Mouse (Mus musculus): ENCODE results near the gene Pcbd2. TPM values are rescaled to one million over a fixed set of nuclear protein-coding genes. Genes with fewer than 3 reads are reported as not detected.
"Not testable (repeated sequence)": the region's sequence is repeated elsewhere in the genome, so short reads cannot be mapped to it uniquely, and the experiment has no call there.

The Pcbd2 gene
- polyA plus RNA-seq, 1 experiment from 2014 or later: 40.8 TPM

DNA sequence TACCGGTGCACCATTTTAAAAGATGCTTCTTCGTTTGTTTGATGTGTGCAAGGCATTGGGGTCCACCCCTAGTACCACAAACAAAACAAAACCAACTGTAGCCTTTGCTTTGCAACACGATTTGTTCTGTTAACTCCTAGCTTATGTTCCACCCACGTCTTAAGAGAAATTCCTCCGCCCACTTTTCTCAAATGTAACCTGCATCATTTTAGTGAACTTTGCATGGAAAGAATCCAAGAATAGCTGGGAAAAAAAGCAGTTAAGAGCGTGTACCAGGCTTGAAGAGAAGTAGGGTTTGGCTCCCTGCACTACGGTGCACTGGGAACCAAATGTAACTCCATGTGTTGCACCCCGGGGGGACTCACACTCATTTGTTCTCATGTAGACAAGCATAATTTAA lies 33.1 kb upstream of the Pcbd2 start:
- Histone ChIP-seq H3K9ac (replicated peaks; ENCODE audit: low read length) (peak overlapping the region; percentile 100), H3K27me3 (ENCODE audit: control insufficient read depth, insufficient read depth, low read length) (no peaks in the 10 kb centered on the region), H3K4me3 (ENCODE audit: low read depth, low read length) (peak overlapping the region; percentile 99), H3K4me2 (ENCODE audit: low read depth, low read length) (peak overlapping the region; percentile 73), H3K27ac (replicated peaks; ENCODE audit: low read depth, low read length) (no peak overlapping the region), H3K9me3 (replicated peaks; ENCODE audit: control insufficient read depth, low read length) (no peaks in the 10 kb centered on the region), H3K4me1 (ENCODE audit: control insufficient read depth, insufficient read depth, low read length) (peaks cover 4% of the 10 kb centered on the region; the same call in 1 of the 2 replicates), H3K36me3 (replicated peaks; ENCODE audit: control insufficient read depth, insufficient read depth, low read depth, low read length) (peaks cover 2% of the 10 kb centered on the region)
- ATAC-seq (replicated peaks; ENCODE audit: insufficient number of reproducible peaks, low FRiP score, low TSS enrichment, low read depth) (no peak), DNase-seq (ENCODE audit: low spot score) (peak; percentile 22)
- 17% methylated on average over 8 of the region's 8 CpGs for WGBS

DNA sequence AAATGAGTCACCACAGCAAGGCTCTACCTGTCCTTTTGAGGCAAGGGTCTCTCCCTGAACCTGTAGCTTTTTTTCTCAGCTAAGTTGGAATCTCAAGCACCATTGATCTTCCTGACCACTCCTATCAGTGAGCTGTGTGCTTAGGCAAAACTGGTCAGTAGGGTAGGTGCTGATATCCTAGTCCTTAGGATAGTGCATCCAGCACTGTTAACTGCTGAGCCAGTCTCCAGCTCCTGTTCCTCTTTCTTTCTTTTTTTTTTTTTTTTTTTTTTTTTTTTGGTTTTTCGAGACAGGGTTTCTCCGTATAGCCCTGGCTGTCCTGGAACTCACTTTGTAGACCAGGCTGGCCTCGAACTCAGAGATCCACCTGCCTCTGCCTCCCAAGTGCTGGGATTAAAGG lies 31.2 kb upstream of the Pcbd2 start:
- DNase-seq (ENCODE audit: low spot score); H3K4me2 ChIP-seq (ENCODE audit: low read depth, low read length); H3K9ac ChIP-seq (replicated peaks; ENCODE audit: low read length); ATAC-seq (replicated peaks; ENCODE audit: insufficient number of reproducible peaks, low FRiP score, low TSS enrichment, low read depth); H3K27me3 ChIP-seq (ENCODE audit: control insufficient read depth, insufficient read depth, low read length); H3K4me1 ChIP-seq (ENCODE audit: control insufficient read depth, insufficient read depth, low read length); H3K27ac ChIP-seq (replicated peaks; ENCODE audit: low read depth, low read length); H3K4me3 ChIP-seq (ENCODE audit: low read depth, low read length); H3K9me3 ChIP-seq (replicated peaks; ENCODE audit: control insufficient read depth, low read length): not testable (repeated sequence)
- WGBS: no CpG with 5 or more reads among the region's 3 CpGs
- H3K36me3 ChIP-seq (replicated peaks; ENCODE audit: control insufficient read depth, insufficient read depth, low read depth, low read length): peaks cover 10% of the 10 kb centered on the region

DNA sequence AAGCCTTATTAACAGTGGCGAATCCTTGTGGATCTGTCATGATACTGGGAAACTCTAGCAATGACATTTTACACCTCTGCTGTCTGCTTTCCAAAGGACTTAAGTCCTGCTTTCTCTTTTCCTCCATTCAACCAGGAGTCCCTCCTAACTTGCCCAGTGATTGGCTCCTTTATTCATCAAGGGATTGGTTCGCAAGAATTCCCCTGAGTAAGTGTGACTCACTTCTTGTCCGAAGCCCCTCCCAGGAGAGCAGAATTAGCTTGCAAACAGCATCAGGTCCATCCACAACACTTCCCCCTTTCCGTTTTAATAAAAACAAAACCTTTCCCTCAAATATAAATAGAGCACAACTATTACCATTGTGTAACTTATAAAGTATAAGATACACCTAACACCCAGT lies 22.9 kb upstream of the Pcbd2 start:
- DNase-seq (ENCODE audit: low spot score) (no peak), ATAC-seq (replicated peaks; ENCODE audit: insufficient number of reproducible peaks, low FRiP score, low TSS enrichment, low read depth) (no peak)
- Histone ChIP-seq H3K27ac (replicated peaks; ENCODE audit: low read depth, low read length) (no peak overlapping the region), H3K9me3 (replicated peaks; ENCODE audit: control insufficient read depth, low read length) (no peaks in the 10 kb centered on the region), H3K36me3 (replicated peaks; ENCODE audit: control insufficient read depth, insufficient read depth, low read depth, low read length) (peaks cover 14% of the 10 kb centered on the region), H3K4me2 (ENCODE audit: low read depth, low read length) (no peak overlapping the region), H3K27me3 (ENCODE audit: control insufficient read depth, insufficient read depth, low read length) (no peaks in the 10 kb centered on the region), H3K4me1 (ENCODE audit: control insufficient read depth, insufficient read depth, low read length) (no peaks in the 10 kb centered on the region), H3K9ac (replicated peaks; ENCODE audit: low read length) (no peak overlapping the region), H3K4me3 (ENCODE audit: low read depth, low read length) (no peak overlapping the region)
- WGBS: 87% methylated on average over 4 of the region's 4 CpGs

DNA sequence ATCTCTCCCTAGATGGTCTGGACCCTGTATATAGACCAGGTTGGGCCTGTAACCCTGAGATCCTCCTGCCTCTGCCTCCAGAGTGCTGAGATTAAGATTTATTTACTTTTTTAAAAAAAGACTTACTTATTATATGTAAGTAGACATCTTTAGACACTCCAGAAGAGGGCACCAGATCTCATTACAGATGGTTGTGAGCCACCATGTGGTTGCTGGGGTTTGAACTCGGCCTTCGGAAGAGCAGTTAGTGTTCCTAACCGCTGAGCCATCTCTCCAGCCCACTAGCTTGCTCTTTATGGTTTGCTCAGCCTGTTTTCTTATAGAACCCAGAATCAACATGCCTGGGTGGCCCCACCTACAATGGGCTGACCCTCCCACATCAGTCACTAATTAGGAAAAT lies 14.3 kb upstream of the Pcbd2 start:
- 91% methylated on average over 3 of the region's 3 CpGs for WGBS
- no peak overlapping the region for H3K27ac ChIP-seq (replicated peaks; ENCODE audit: low read depth, low read length)

DNA sequence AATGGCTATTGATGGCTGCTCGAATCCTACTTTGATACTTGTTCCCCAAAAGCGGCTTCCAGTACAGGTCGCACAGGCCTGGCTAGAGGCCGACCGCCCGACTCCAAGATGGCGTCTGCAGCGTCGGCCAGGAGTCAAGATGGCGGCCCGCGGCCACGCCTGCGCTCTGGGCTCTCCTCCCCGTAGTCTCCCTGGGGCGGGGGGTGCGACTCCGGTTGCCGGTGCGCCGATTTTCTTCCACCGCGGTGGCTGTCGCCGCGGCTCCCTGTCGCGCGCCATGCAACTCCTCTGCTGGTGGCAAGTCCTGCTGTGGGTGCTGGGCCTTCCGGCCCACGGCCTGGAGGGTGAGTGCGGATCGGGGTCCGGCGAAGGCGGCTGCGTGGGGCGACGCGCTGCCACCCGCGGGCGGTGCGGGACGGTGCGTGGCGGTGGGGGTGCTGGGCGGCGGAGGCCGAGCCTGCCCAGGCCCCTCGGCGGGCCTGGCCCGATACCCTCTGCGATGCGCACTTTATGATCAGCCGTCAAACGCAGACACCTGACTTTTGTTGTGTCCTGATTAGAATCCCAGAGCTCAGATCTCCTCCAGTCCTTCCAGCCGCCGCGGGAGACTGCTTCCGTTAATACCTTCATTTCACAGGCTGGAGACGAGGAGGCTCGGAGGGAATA lies 12.5 kb upstream of the Pcbd2 start, which contains the start of gene Txndc15:
Gene Txndc15, plus strand, starts transcription at position 150 of the 666 bp plus-strand sequence.
- Histone ChIP-seq H3K27ac (replicated peaks; ENCODE audit: low read depth, low read length) (peak within 1 kb of the TSS; percentile 73), H3K27me3 (ENCODE audit: control insufficient read depth, insufficient read depth, low read length) (no peaks in the 10 kb centered on the region), H3K9me3 (replicated peaks; ENCODE audit: control insufficient read depth, low read length) (no peaks in the 10 kb centered on the region), H3K36me3 (replicated peaks; ENCODE audit: control insufficient read depth, insufficient read depth, low read depth, low read length) (no peaks in the 10 kb centered on the region; the same call in 1 of the 2 replicates), H3K4me2 (ENCODE audit: low read depth, low read length) (peak within 1 kb of the TSS; percentile 64), H3K4me1 (ENCODE audit: control insufficient read depth, insufficient read depth, low read length) (no peaks in the 10 kb centered on the region), H3K4me3 (ENCODE audit: low read depth, low read length) (peak within 1 kb of the TSS; percentile 91), H3K9ac (replicated peaks; ENCODE audit: low read length) (peak within 1 kb of the TSS; percentile 96)
- 2% methylated on average over 49 of the region's 63 CpGs for WGBS
- ATAC-seq (replicated peaks; ENCODE audit: insufficient number of reproducible peaks, low FRiP score, low TSS enrichment, low read depth): peak; percentile 83
- DNase-seq (ENCODE audit: low spot score): peak; percentile 89

More for the DNA sequence above, 14.3 kb upstream of the Pcbd2 start:
- no peak overlapping the region for H3K4me2 ChIP-seq (ENCODE audit: low read depth, low read length)
- H3K4me3 ChIP-seq (ENCODE audit: low read depth, low read length): no peak overlapping the region
- DNase-seq (ENCODE audit: low spot score) (no peak), ATAC-seq (replicated peaks; ENCODE audit: insufficient number of reproducible peaks, low FRiP score, low TSS enrichment, low read depth) (no peak)
- H3K27me3 ChIP-seq (ENCODE audit: control insufficient read depth, insufficient read depth, low read length): no peaks in the 10 kb centered on the region
- no peaks in the 10 kb centered on the region for H3K36me3 ChIP-seq (replicated peaks; ENCODE audit: control insufficient read depth, insufficient read depth, low read depth, low read length)
- H3K9me3 ChIP-seq (replicated peaks; ENCODE audit: control insufficient read depth, low read length): no peaks in the 10 kb centered on the region
- no peaks in the 10 kb centered on the region for H3K4me1 ChIP-seq (ENCODE audit: control insufficient read depth, insufficient read depth, low read length)
- no peak overlapping the region for H3K9ac ChIP-seq (replicated peaks; ENCODE audit: low read length)

DNA sequence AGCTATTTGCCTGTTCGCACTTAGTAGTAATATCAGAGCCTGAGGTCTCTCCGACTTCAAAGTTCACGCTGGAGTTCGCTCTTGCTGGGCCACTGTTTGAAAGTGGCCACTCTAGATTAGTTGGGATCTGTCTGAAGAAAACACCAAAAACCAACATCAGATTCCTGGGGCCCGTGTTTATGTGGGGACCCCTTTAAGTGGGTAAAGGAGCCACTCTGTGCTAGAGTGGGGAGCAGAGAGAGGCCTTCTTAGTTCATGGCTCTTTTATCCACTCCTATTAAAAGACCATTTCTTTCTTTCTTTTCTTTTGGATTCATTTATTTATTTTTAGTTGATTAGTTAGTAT lies 12.0 kb upstream of the Pcbd2 start:
- H3K27me3 ChIP-seq (ENCODE audit: control insufficient read depth, insufficient read depth, low read length): no peaks in the 10 kb centered on the region
- ATAC-seq (replicated peaks; ENCODE audit: insufficient number of reproducible peaks, low FRiP score, low TSS enrichment, low read depth) (no peak), DNase-seq (ENCODE audit: low spot score) (no peak)
- H3K27ac ChIP-seq (replicated peaks; ENCODE audit: low read depth, low read length): peak overlapping the region; percentile 73
- H3K36me3 ChIP-seq (replicated peaks; ENCODE audit: control insufficient read depth, insufficient read depth, low read depth, low read length): no peaks in the 10 kb centered on the region; the same call in 1 of the 2 replicates
- H3K4me3 ChIP-seq (ENCODE audit: low read depth, low read length): peak overlapping the region; percentile 91
- WGBS: 13% methylated on average over 5 of the region's 5 CpGs
- peak overlapping the region; percentile 64 for H3K4me2 ChIP-seq (ENCODE audit: low read depth, low read length)
- H3K9me3 ChIP-seq (replicated peaks; ENCODE audit: control insufficient read depth, low read length): no peaks in the 10 kb centered on the region
- H3K9ac ChIP-seq (replicated peaks; ENCODE audit: low read length): peak overlapping the region; percentile 96
- no peaks in the 10 kb centered on the region for H3K4me1 ChIP-seq (ENCODE audit: control insufficient read depth, insufficient read depth, low read length)

DNA sequence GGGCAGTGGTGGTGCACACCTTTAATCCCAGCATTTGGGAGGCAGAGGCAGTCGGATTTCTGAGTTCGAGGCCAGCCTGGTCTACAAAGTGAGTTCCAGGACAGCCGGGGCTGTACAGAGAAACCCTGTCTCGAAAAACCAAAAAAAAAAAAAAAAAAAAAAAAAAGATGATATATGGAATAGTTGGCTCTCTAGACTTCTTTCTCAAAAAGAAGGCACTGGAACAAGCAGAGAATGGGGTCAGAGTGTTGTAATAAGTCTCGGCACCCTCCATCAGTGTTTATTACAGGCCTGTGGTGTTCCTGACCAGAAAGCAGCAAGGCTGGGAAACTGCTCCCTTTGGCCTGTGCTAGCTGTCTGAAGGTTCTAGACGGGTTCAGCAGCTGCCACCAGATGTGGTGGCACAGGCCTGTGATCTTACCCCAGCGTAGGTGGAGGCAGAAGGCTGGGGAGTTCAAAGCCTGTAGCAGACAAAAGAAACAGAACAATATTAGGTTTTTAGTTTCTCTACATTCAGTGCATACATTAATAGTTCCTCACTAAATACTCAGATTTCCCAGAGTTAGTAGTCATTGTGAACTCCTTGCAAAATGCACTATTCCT lies 11.2 kb upstream of the Pcbd2 start:
- no peak overlapping the region for H3K9ac ChIP-seq (replicated peaks; ENCODE audit: low read length)
- no peaks in the 10 kb centered on the region for H3K27me3 ChIP-seq (ENCODE audit: control insufficient read depth, insufficient read depth, low read length)
- H3K4me1 ChIP-seq (ENCODE audit: control insufficient read depth, insufficient read depth, low read length): no peaks in the 10 kb centered on the region
- H3K4me2 ChIP-seq (ENCODE audit: low read depth, low read length): no peak overlapping the region
- no peak for ATAC-seq (replicated peaks; ENCODE audit: insufficient number of reproducible peaks, low FRiP score, low TSS enrichment, low read depth)
- H3K9me3 ChIP-seq (replicated peaks; ENCODE audit: control insufficient read depth, low read length): no peaks in the 10 kb centered on the region
- no peaks in the 10 kb centered on the region; the same call in 1 of the 2 replicates for H3K36me3 ChIP-seq (replicated peaks; ENCODE audit: control insufficient read depth, insufficient read depth, low read depth, low read length)
- no peak overlapping the region for H3K27ac ChIP-seq (replicated peaks; ENCODE audit: low read depth, low read length)
- no peak for DNase-seq (ENCODE audit: low spot score)
- H3K4me3 ChIP-seq (ENCODE audit: low read depth, low read length): no peak overlapping the region
- WGBS: 91% methylated on average over 6 of the region's 7 CpGs

DNA sequence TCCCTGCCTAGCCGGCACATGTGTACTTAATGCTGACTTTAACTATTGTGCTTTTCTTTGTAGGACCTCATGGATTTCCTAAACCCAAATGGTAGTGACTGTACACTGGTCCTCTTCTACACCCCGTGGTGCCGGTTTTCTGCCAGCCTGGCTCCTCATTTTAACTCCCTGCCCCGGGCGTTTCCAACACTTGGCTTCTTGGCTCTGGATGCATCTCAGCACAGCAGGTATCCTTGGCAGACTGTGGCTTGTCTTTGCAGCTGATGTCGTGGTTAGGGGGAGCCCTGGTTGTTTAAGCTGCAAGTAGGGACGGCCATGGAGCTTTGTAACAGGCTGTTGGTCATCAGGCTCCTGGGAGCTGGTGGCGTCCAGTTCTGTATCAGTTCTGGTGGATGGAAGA lies 5.7 kb upstream of the Pcbd2 start:
- Histone ChIP-seq H3K9ac (replicated peaks; ENCODE audit: low read length) (no peak overlapping the region), H3K9me3 (replicated peaks; ENCODE audit: control insufficient read depth, low read length) (no peaks in the 10 kb centered on the region), H3K27me3 (ENCODE audit: control insufficient read depth, insufficient read depth, low read length) (no peaks in the 10 kb centered on the region), H3K4me3 (ENCODE audit: low read depth, low read length) (no peak overlapping the region), H3K36me3 (replicated peaks; ENCODE audit: control insufficient read depth, insufficient read depth, low read depth, low read length) (peaks cover 6% of the 10 kb centered on the region), H3K4me2 (ENCODE audit: low read depth, low read length) (no peak overlapping the region), H3K27ac (replicated peaks; ENCODE audit: low read depth, low read length) (no peak overlapping the region), H3K4me1 (ENCODE audit: control insufficient read depth, insufficient read depth, low read length) (no peaks in the 10 kb centered on the region)
- ATAC-seq (replicated peaks; ENCODE audit: insufficient number of reproducible peaks, low FRiP score, low TSS enrichment, low read depth) (no peak), DNase-seq (ENCODE audit: low spot score) (no peak)
- 80% methylated on average over 8 of the region's 8 CpGs for WGBS

All from embryonic facial prominence, embryonic 11.5 days (tissue).